Mouse (Mus musculus): ENCODE measurements around the gene Mlf1. TPM values are rescaled to one million over a fixed set of nuclear protein-coding genes. Genes with fewer than 3 reads are reported as not detected.

The Mlf1 gene
- polyA plus RNA-seq, 1 experiment from 2014 or later = not detected

- 57% methylated on average over 5 of the region's 5 CpGs for WGBS (ENCODE audit: missing documents)
- H3K79me2 ChIP-seq (ENCODE audit: inconsistent target) = no peaks in the 10 kb centered on the region
- no peak overlapping the region for H3K4me3 ChIP-seq (ENCODE audit: inconsistent target)
- H3K27ac ChIP-seq = no peak overlapping the region
- H3K36me3 ChIP-seq (ENCODE audit: inconsistent target) = no peaks in the 10 kb centered on the region
These were observed 1.1 kb upstream of the Mlf1 start for GRCm38 (mm10) chr3:67372781-67373180.

GRCm38 (mm10) chr3:67374360-67374778 lies 472 bp downstream of the Mlf1 start:
- H3K27ac ChIP-seq = no peak overlapping the region
- 47% methylated on average over 7 of the region's 7 CpGs for WGBS (ENCODE audit: missing documents)
- H3K79me2 ChIP-seq (ENCODE audit: inconsistent target) = no peaks in the 10 kb centered on the region
- no peak overlapping the region for H3K4me3 ChIP-seq (ENCODE audit: inconsistent target)
- no peaks in the 10 kb centered on the region for H3K36me3 ChIP-seq (ENCODE audit: inconsistent target)

- no peaks in the 10 kb centered on the region for H3K79me2 ChIP-seq (ENCODE audit: inconsistent target)
- no peaks in the 10 kb centered on the region for H3K36me3 ChIP-seq (ENCODE audit: inconsistent target)
- no peak within 1 kb of the TSS for H3K27ac ChIP-seq
- no peak within 1 kb of the TSS for H3K4me3 ChIP-seq (ENCODE audit: inconsistent target)
- 84% methylated on average over 2 of the region's 3 CpGs for WGBS (ENCODE audit: missing documents)
These were observed 1.2 kb downstream of the Mlf1 start, which contains the start of gene Gm17402 for GRCm38 (mm10) chr3:67375063-67375462. TSS of gene Gm17402 (minus strand) at chr3:67375163.

- H3K27ac ChIP-seq = no peak overlapping the region
- H3K79me2 ChIP-seq (ENCODE audit: inconsistent target) = no peaks in the 10 kb centered on the region
- H3K36me3 ChIP-seq (ENCODE audit: inconsistent target) = no peaks in the 10 kb centered on the region
- H3K4me3 ChIP-seq (ENCODE audit: inconsistent target) = no peak overlapping the region
These were observed 4.3 kb downstream of the Mlf1 start for GRCm38 (mm10) chr3:67378215-67378614.

- H3K4me3 ChIP-seq (ENCODE audit: inconsistent target) = peak overlapping the region; percentile 98
- H3K79me2 ChIP-seq (ENCODE audit: inconsistent target) = peaks cover 22% of the 10 kb centered on the region
- WGBS (ENCODE audit: missing documents) = 38% methylated on average over 8 of the region's 8 CpGs
- H3K36me3 ChIP-seq (ENCODE audit: inconsistent target) = peaks cover 18% of the 10 kb centered on the region; the same call in 1 of the 2 replicates
- H3K27ac ChIP-seq = no peak overlapping the region
These were observed 55.6 kb downstream of the Mlf1 start for GRCm38 (mm10) chr3:67429338-67429998.

GRCm38 (mm10) chr3:67429999-67430380 lies 56.1 kb downstream of the Mlf1 start, which contains the start of gene Gfm1:
TSS of gene Gfm1 (plus strand) at chr3:67430096.
- peak within 1 kb of the TSS; percentile 98 for H3K4me3 ChIP-seq (ENCODE audit: inconsistent target)
- under 1% methylated on average over 24 of the region's 24 CpGs for WGBS (ENCODE audit: missing documents)
- H3K79me2 ChIP-seq (ENCODE audit: inconsistent target) = peaks cover 22% of the 10 kb centered on the region
- H3K27ac ChIP-seq = peak within 1 kb of the TSS; percentile 19; the same call in 1 of the 2 replicates
- peaks cover 19% of the 10 kb centered on the region; the same call in 1 of the 2 replicates for H3K36me3 ChIP-seq (ENCODE audit: inconsistent target)

- peaks cover 22% of the 10 kb centered on the region for H3K79me2 ChIP-seq (ENCODE audit: inconsistent target)
- H3K27ac ChIP-seq = no peak overlapping the region
- H3K36me3 ChIP-seq (ENCODE audit: inconsistent target) = peaks cover 56% of the 10 kb centered on the region
- 93% methylated on average over 6 of the region's 6 CpGs for WGBS (ENCODE audit: missing documents)
- no peak overlapping the region for H3K4me3 ChIP-seq (ENCODE audit: inconsistent target)
These were observed 60.1 kb downstream of the Mlf1 start for GRCm38 (mm10) chr3:67434011-67434410.

GRCm38 (mm10) chr3:67447143-67447542 lies 73.2 kb downstream of the Mlf1 start:
- WGBS (ENCODE audit: missing documents) = 94% methylated on average over 2 of the region's 2 CpGs
- Histone ChIP-seq H3K4me3 (ENCODE audit: inconsistent target) (no peak overlapping the region), H3K36me3 (ENCODE audit: inconsistent target) (peaks cover 69% of the 10 kb centered on the region), H3K27ac (no peak overlapping the region), H3K79me2 (ENCODE audit: inconsistent target) (no peaks in the 10 kb centered on the region)

Other genes with a start within 250 kb of the Mlf1 start
- not detected in 3 replicates for gene Gm17402, start 1.1 kb downstream of the Mlf1 start, polyA plus RNA-seq (2018)
- gene Gfm1, start 56.0 kb downstream of the Mlf1 start, polyA plus RNA-seq (2018) = 23.5 to 52.4 TPM (median 43.2 TPM) in 3 replicates
- 36.6 to 58.6 TPM (median 40.3 TPM) in 3 replicates for gene Lxn, start 89.8 kb downstream of the Mlf1 start, polyA plus RNA-seq (2018)
- 0.62 to 1.8 TPM (median 0.96 TPM) in 3 replicates for gene Rarres1, start 141.4 kb downstream of the Mlf1 start, polyA plus RNA-seq (2018)
- gene Mfsd1, start 208.6 kb downstream of the Mlf1 start, polyA plus RNA-seq (2018) = 233 to 282 TPM (median 273 TPM) in 3 replicates

Measured in macrophage (primary cell).